Mouse (Mus musculus): ENCODE results near the gene Gm20388. TPM values are rescaled to one million over a fixed set of nuclear protein-coding genes. Genes with fewer than 3 reads are reported as not detected.

Gm20388 gene
- polyA plus RNA-seq, 1 experiment, result 23.9 TPM

- Histone ChIP-seq H3K4me3 (ENCODE audit: insufficient read depth, low read length) (no peak overlapping the region), H3K27ac (ENCODE audit: insufficient read depth, low read length) (no peak overlapping the region), H3K4me1 (ENCODE audit: control insufficient read depth, insufficient read depth, low read length) (peaks cover 5% of the 10 kb centered on the region; the same call in 1 of the 2 replicates)
- TF ChIP-seq POLR2A (IDR thresholded peaks at IDR 0.05; ENCODE audit: extremely low read depth, insufficient read depth, low read length) (no peak), CTCF (IDR thresholded peaks at IDR 0.05; ENCODE audit: extremely low read depth, insufficient read depth, low read length) (no peak)
Observed at GRCm38 (mm10) chr8:123328552-123328951, 3417.9 kb downstream of the Gm20388 start.

GRCm38 (mm10) chr8:123329350-123329749, 3418.7 kb downstream of the Gm20388 start:
- Histone ChIP-seq H3K27ac (ENCODE audit: insufficient read depth, low read length) (no peak overlapping the region), H3K4me3 (ENCODE audit: insufficient read depth, low read length) (no peak overlapping the region), H3K4me1 (ENCODE audit: control insufficient read depth, insufficient read depth, low read length) (peaks cover 5% of the 10 kb centered on the region; the same call in 1 of the 2 replicates)
- TF ChIP-seq POLR2A (IDR thresholded peaks at IDR 0.05; ENCODE audit: extremely low read depth, insufficient read depth, low read length), result no peak
- TF ChIP-seq CTCF (IDR thresholded peaks at IDR 0.05; ENCODE audit: extremely low read depth, insufficient read depth, low read length), result no peak

- no peak overlapping the region for H3K4me3 ChIP-seq (ENCODE audit: insufficient read depth, low read length)
- TF ChIP-seq POLR2A (IDR thresholded peaks at IDR 0.05; ENCODE audit: extremely low read depth, insufficient read depth, low read length) (no peak), CTCF (IDR thresholded peaks at IDR 0.05; ENCODE audit: extremely low read depth, insufficient read depth, low read length) (no peak)
- H3K27ac ChIP-seq (ENCODE audit: insufficient read depth, low read length), result no peak overlapping the region
- H3K4me1 ChIP-seq (ENCODE audit: control insufficient read depth, insufficient read depth, low read length), result peaks cover 6% of the 10 kb centered on the region; the same call in 1 of the 2 replicates
Observed at GRCm38 (mm10) chr8:123329961-123330360, 3419.3 kb downstream of the Gm20388 start.

- no peak for TF ChIP-seq POLR2A (IDR thresholded peaks at IDR 0.05; ENCODE audit: extremely low read depth, insufficient read depth, low read length)
- TF ChIP-seq CTCF (IDR thresholded peaks at IDR 0.05; ENCODE audit: extremely low read depth, insufficient read depth, low read length), result no peak
- Histone ChIP-seq H3K4me1 (ENCODE audit: control insufficient read depth, insufficient read depth, low read length) (peaks cover 4% of the 10 kb centered on the region; the same call in 1 of the 2 replicates), H3K27ac (ENCODE audit: insufficient read depth, low read length) (no peak overlapping the region), H3K4me3 (ENCODE audit: insufficient read depth, low read length) (no peak overlapping the region)
Observed at GRCm38 (mm10) chr8:123330701-123331100, 3420.1 kb downstream of the Gm20388 start.

GRCm38 (mm10) chr8:123331301-123331700, 3420.7 kb downstream of the Gm20388 start:
- no peak overlapping the region for H3K27ac ChIP-seq (ENCODE audit: insufficient read depth, low read length)
- H3K4me1 ChIP-seq (ENCODE audit: control insufficient read depth, insufficient read depth, low read length), result peaks cover 4% of the 10 kb centered on the region; the same call in 1 of the 2 replicates
- peak overlapping the region; percentile 47; the same call in 1 of the 2 replicates for H3K4me3 ChIP-seq (ENCODE audit: insufficient read depth, low read length)
- TF ChIP-seq CTCF (IDR thresholded peaks at IDR 0.05; ENCODE audit: extremely low read depth, insufficient read depth, low read length) (no peak), POLR2A (IDR thresholded peaks at IDR 0.05; ENCODE audit: extremely low read depth, insufficient read depth, low read length) (no peak)

- no peak for TF ChIP-seq CTCF (IDR thresholded peaks at IDR 0.05; ENCODE audit: extremely low read depth, insufficient read depth, low read length)
- no peak for TF ChIP-seq POLR2A (IDR thresholded peaks at IDR 0.05; ENCODE audit: extremely low read depth, insufficient read depth, low read length)
- peak overlapping the region; percentile 47 for H3K4me3 ChIP-seq (ENCODE audit: insufficient read depth, low read length)
- peaks cover 4% of the 10 kb centered on the region; the same call in 1 of the 2 replicates for H3K4me1 ChIP-seq (ENCODE audit: control insufficient read depth, insufficient read depth, low read length)
- H3K27ac ChIP-seq (ENCODE audit: insufficient read depth, low read length), result 0 out of 2 replicates have a peak overlapping the region, but pooled peaks have one; percentile 13
Observed at GRCm38 (mm10) chr8:123331810-123332209, 3421.2 kb downstream of the Gm20388 start.

- H3K4me3 ChIP-seq (ENCODE audit: insufficient read depth, low read length), result peak within 1 kb of the TSS; percentile 47
- peaks cover 4% of the 10 kb centered on the region; the same call in 1 of the 2 replicates for H3K4me1 ChIP-seq (ENCODE audit: control insufficient read depth, insufficient read depth, low read length)
- H3K27ac ChIP-seq (ENCODE audit: insufficient read depth, low read length), result peak within 1 kb of the TSS; percentile 93
- TF ChIP-seq POLR2A (IDR thresholded peaks at IDR 0.05; ENCODE audit: extremely low read depth, insufficient read depth, low read length) (no peak), CTCF (IDR thresholded peaks at IDR 0.05; ENCODE audit: extremely low read depth, insufficient read depth, low read length) (no peak)
Observed at GRCm38 (mm10) chr8:123332262-123333090, 3421.8 kb downstream of the Gm20388 start, which contains the start of gene Spire2. Gene Spire2, plus strand, starts transcription at chr8:123332713.

- peak overlapping the region; percentile 47 for H3K4me3 ChIP-seq (ENCODE audit: insufficient read depth, low read length)
- peak overlapping the region; percentile 93 for H3K27ac ChIP-seq (ENCODE audit: insufficient read depth, low read length)
- TF ChIP-seq POLR2A (IDR thresholded peaks at IDR 0.05; ENCODE audit: extremely low read depth, insufficient read depth, low read length) (no peak), CTCF (IDR thresholded peaks at IDR 0.05; ENCODE audit: extremely low read depth, insufficient read depth, low read length) (no peak)
- H3K4me1 ChIP-seq (ENCODE audit: control insufficient read depth, insufficient read depth, low read length), result peaks cover 4% of the 10 kb centered on the region; the same call in 1 of the 2 replicates
Observed at GRCm38 (mm10) chr8:123333091-123333587, 3422.5 kb downstream of the Gm20388 start.

- peaks cover 4% of the 10 kb centered on the region; the same call in 1 of the 2 replicates for H3K4me1 ChIP-seq (ENCODE audit: control insufficient read depth, insufficient read depth, low read length)
- no peak for TF ChIP-seq CTCF (IDR thresholded peaks at IDR 0.05; ENCODE audit: extremely low read depth, insufficient read depth, low read length)
- TF ChIP-seq POLR2A (IDR thresholded peaks at IDR 0.05; ENCODE audit: extremely low read depth, insufficient read depth, low read length), result no peak
- no peak overlapping the region for H3K27ac ChIP-seq (ENCODE audit: insufficient read depth, low read length)
- peak overlapping the region; percentile 47; the same call in 1 of the 2 replicates for H3K4me3 ChIP-seq (ENCODE audit: insufficient read depth, low read length)
Observed at GRCm38 (mm10) chr8:123333864-123334263, 3423.2 kb downstream of the Gm20388 start.

Measured in cortical plate, adult 2 months (tissue).